Mouse (Mus musculus) spleen, adult 2 months (tissue): ENCODE results near the gene Tnks2.

Experiments used
- CTCF ChIP-seq: fragments of 200-500 bp; IDR thresholded peaks from 2 replicates; pipeline ENCODE4 v1.5.1; 2011; ENCODE audit warnings: mild to moderate bottlenecking, inconsistent platforms; ENCODE audit not compliant: insufficient read depth, insufficient read length, insufficient replicate concordance; ENCODE audit errors: extremely low read depth
- POLR2A ChIP-seq: fragments of 200-500 bp; IDR thresholded peaks from 2 replicates; pipeline ENCODE4 v1.6.1; 2011; ENCODE audit warnings: low read depth, low read length, inconsistent platforms

- TF ChIP-seq CTCF: no peak
- no peak for TF ChIP-seq POLR2A
Observed at GRCm38 (mm10) chr19:36806842-36807241, 27.2 kb upstream of the Tnks2 start.
